Mouse (Mus musculus) heart, embryonic 14.5 days (tissue): ENCODE results near the gene Sart1. TPM values are rescaled to one million over a fixed set of nuclear protein-coding genes. Genes with fewer than 3 reads are reported as not detected.
A peak's percentile ranks its signal among the peaks of the same experiment; 100 is the strongest.

Experiments used
- ATAC-seq: fragments of 200-750 bp; cut with Nextera tagmentation; 2 replicates; pipeline ENCODE4 v1.8.0; 2017; ENCODE audit warnings: low read depth, moderate TSS enrichment; ENCODE audit not compliant: insufficient number of reproducible peaks, insufficient read depth, low FRiP score
- H3K27ac ChIP-seq, 2 experiments: fragments of 200-500 bp in 1 of 2; fragments of 300-500 bp in 1 of 2; sonication (generic) in 1 of 2; replicated peaks in 1 of 2; 2 replicates each; pipeline ENCODE4 v1.5.1; 2012 to 2014; ENCODE audit warnings: low read depth in 2 of 2, low read length in 2 of 2, control low read depth in 1 of 2, mild to moderate bottlenecking in 1 of 2, mixed read lengths in 1 of 2; ENCODE audit not compliant: control insufficient read depth in 1 of 2, insufficient read depth in 1 of 2
- H3K27me3 ChIP-seq: fragments of 300-500 bp; sonication (generic); 2 replicates; pipeline ENCODE4 v1.6.1; 2014; ENCODE audit warnings: mild to moderate bottlenecking, low read length, control low read depth; ENCODE audit not compliant: control insufficient read depth, insufficient read depth
- H3K36me3 ChIP-seq: fragments of 300-500 bp; sonication (generic); 2 replicates; pipeline ENCODE4 v1.6.1; 2014; ENCODE audit warnings: mild to moderate bottlenecking, control low read depth, low read length, mixed read lengths; ENCODE audit not compliant: control insufficient read depth, insufficient read depth
- H3K4me1 ChIP-seq, 2 experiments: fragments of 200-500 bp in 1 of 2; fragments of 300-500 bp in 1 of 2; sonication (generic) in 1 of 2; 2 replicates each; pipeline ENCODE4 v1.6.1; 2012 to 2014; ENCODE audit warnings: low read length in 2 of 2, control low read depth in 1 of 2, mixed read lengths in 1 of 2; ENCODE audit not compliant: control insufficient read depth in 2 of 2, insufficient read depth in 2 of 2
- H3K4me2 ChIP-seq: fragments of 300-500 bp; sonication (generic); 2 replicates; pipeline ENCODE4 v1.6.1; 2014; ENCODE audit warnings: mild to moderate bottlenecking, low read length
- H3K4me3 ChIP-seq, 2 experiments: fragments of 200-500 bp in 1 of 2; fragments of 300-500 bp in 1 of 2; sonication (generic) in 1 of 2; 2 replicates each; pipeline ENCODE4 v1.5.1; 2012 to 2014; ENCODE audit warnings: low read length in 2 of 2, mild to moderate bottlenecking in 2 of 2, control low read depth in 1 of 2, low read depth in 1 of 2, moderate library complexity in 1 of 2; ENCODE audit not compliant: control insufficient read depth in 1 of 2, insufficient read depth in 1 of 2
- H3K9ac ChIP-seq: fragments of 300-500 bp; sonication (generic); 2 replicates; pipeline ENCODE4 v1.6.1; 2014; ENCODE audit warnings: mild to moderate bottlenecking, low read length
- H3K9me3 ChIP-seq: fragments of 300-500 bp; sonication (generic); 2 replicates; pipeline ENCODE4 v1.6.1; 2016; ENCODE audit warnings: low read length, control low read depth; ENCODE audit not compliant: control insufficient read depth
- WGBS: fragments of 180-500 bp; shearing (Covaris S2); extraction: QIAGEN DNeasy Blood & Tissue Kit; methylation state at CpG from one replicate; pipeline ENCODE4 v1.1.7; 2014; 5-methylcytosine and 5-hydroxymethylcytosine counted together
- polyA plus RNA-seq: library from polyadenylated mRNA; unstranded; fragments of >200 nt; fragmentation: Nextera tagmentation; extraction: Ambion mirVana; gene quantifications from 2 replicates; pipeline ENCODE4 v1.2.1, GENCODE M21; 2014

The Sart1 gene
- 39.5 and 39.6 TPM in 2 replicates for polyA plus RNA-seq

DNA sequence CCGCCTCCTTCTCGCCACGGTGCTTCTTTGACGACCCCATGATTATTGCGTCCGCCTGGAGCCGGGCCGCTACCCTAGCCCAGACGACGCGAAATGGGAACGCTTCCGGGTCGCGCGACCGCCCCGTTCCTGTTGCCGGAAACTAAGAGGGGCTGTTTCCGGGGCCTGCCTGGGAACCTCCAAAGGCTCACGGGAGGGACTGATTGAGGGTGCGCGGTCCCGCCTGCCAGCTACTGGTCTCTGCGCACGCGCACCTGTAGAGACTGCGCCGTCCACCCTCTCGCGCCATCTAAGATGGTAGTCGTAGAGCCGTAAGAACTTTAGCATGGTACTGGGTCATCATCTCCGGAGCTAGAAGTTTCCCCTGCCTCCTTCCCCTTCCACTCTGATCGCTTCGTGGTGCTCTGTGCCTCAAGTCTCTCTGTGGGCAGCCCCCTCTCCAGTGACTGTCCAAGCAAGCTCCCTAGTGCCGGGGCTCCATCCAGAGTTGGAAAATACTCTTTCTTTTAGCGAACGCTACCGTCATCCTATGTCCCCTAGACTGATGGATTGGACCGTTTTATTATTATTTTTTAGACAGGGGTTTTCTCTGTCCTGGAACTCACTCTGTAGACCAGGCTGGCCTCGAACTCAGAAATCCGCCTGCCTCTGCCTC is at the start of gene Sart1:
TSS of gene Sart1 (minus strand) at position 116 of the 655 bp plus-strand sequence.
- peak; percentile 91 for ATAC-seq
- peaks cover 19 to 35% of the 10 kb centered on the region in 2 experiments for H3K4me1 ChIP-seq

DNA sequence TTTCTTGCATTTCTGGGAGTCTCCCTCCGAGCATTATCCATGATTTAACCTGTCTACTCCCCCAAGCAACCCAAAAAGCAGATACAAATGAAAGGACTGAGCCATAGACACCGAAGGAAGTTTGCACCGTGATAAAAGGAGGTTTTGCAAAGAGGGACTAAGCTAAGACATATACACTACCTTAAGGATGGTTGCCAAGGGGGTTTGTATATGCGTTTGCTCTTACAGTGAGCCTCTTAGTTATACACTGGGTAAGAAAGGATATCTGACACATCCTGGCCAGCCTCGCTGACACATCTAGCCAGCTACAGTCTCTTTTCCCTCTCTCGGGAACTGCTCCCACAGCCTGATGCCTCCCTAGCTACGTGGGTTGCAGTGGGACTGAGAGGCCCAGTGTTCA is 45.4 kb upstream of the Sart1 start:
- Histone ChIP-seq H3K36me3 (0 out of 2 replicates have a peak, but pooled peaks cover 2% of the 10 kb centered on the region), H3K4me2 (peak overlapping the region; percentile 86), H3K9me3 (no peaks in the 10 kb centered on the region), H3K4me1 (peaks cover 8 to 20% of the 10 kb centered on the region in 2 experiments), H3K27me3 (no peaks in the 10 kb centered on the region), H3K4me3 (peak overlapping the region in 1 of 2 experiments; percentile 39; a peak in 2 of 4 replicates), H3K27ac (peak overlapping the region; percentile 45 to 72; a peak in 3 of 4 replicates), H3K9ac (peak overlapping the region; percentile 67; the same call in 1 of the 2 replicates)
- ATAC-seq = no peak
- 49% methylated on average over 7 of the region's 7 CpGs for WGBS

More for the DNA sequence above, at the start of gene Sart1:
- Histone ChIP-seq H3K27me3 (no peaks in the 10 kb centered on the region), H3K4me3 (peak within 1 kb of the TSS; percentile 85 to 92), H3K9ac (peak within 1 kb of the TSS; percentile 89), H3K9me3 (no peaks in the 10 kb centered on the region), H3K27ac (peak within 1 kb of the TSS; percentile 81 to 84), H3K4me2 (peak within 1 kb of the TSS; percentile 84), H3K36me3 (peaks cover 22% of the 10 kb centered on the region)
- WGBS = 2% methylated on average over 43 of the region's 43 CpGs

DNA sequence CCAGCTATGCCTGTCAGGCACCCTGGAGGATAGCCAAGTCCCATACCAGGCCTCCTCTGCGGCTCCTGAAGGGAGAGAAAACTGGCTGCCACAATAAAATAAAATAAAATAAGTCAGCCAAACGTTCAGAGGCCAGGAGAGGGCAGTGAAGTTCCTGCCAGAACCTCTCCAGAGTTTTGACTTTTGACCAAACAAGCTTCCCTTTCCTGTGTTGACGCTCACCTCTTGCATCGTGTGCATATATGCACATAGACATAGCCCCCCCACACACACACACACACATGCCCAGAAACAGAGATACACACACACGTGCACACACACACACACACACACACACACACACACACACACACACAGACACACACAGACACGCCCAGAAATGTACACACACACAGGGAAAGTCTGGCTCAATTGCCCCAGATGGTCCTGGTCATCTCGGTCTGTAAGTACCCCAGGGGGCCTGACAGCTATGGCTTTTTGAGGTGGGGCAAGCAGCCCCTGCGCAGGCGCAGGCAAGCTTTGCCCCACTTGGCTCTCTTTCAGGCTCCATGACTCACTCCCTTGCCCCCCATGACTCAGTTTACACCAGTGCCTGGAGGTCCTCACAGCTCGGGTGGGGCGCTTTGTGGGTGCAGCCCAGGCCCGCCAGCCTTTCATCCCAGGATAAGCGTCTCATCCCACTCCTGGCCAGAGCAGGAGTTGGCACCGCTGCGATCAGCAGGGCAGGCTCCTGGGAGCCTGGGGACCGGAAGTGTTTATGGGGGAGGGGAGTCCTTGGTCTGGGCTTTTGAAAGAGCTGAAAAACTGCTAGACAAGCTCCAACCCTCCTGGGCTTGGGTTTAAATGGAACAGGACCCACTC is 44.7 kb upstream of the Sart1 start:
- Histone ChIP-seq H3K36me3 (0 out of 2 replicates have a peak, but pooled peaks cover 5% of the 10 kb centered on the region), H3K27ac (peak overlapping the region; percentile 45 to 72), H3K4me3 (peak overlapping the region; percentile 28 to 39), H3K9me3 (no peaks in the 10 kb centered on the region), H3K4me1 (peaks cover 8 to 20% of the 10 kb centered on the region in 2 experiments), H3K27me3 (no peaks in the 10 kb centered on the region), H3K9ac (peak overlapping the region; percentile 67), H3K4me2 (peak overlapping the region; percentile 86)
- 5% methylated on average over 16 of the region's 16 CpGs for WGBS
- peak; percentile 48 for ATAC-seq

DNA sequence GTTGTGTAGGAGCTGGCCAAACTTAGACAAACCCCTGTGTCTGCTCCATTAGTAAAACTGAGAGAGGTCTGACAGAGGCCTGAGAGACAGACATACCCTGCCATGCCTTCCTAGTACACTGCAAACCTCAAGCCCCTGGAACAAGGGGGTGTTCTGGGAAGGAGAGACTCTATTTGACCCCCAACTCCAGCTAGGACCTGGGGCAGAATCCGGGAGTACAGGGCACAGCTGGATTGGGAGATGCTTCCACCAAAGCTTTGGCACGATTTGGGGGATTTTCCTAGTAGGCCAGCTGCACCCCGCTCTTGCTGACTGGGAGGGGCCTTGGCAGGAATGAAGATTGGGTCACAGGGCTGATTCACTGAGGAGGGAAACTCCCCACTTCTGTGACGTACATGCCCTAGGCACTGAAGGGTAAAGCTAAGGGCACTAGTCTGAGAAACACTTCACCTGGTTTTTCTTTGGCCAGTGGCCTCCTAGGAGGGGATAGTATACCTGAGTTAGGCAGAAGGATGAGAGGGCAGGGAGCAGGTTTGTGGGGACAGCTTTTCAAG is 43.5 kb upstream of the Sart1 start:
- no peak for ATAC-seq
- H3K4me2 ChIP-seq = no peak overlapping the region
- H3K9ac ChIP-seq = no peak overlapping the region
- H3K4me1 ChIP-seq = peaks cover 8 to 20% of the 10 kb centered on the region in 2 experiments
- H3K9me3 ChIP-seq = no peaks in the 10 kb centered on the region
- no peak overlapping the region for H3K27ac ChIP-seq
- WGBS = 73% methylated on average over 4 of the region's 4 CpGs
- no peak overlapping the region for H3K4me3 ChIP-seq
- H3K36me3 ChIP-seq = peaks cover 14% of the 10 kb centered on the region
- H3K27me3 ChIP-seq = no peaks in the 10 kb centered on the region

DNA sequence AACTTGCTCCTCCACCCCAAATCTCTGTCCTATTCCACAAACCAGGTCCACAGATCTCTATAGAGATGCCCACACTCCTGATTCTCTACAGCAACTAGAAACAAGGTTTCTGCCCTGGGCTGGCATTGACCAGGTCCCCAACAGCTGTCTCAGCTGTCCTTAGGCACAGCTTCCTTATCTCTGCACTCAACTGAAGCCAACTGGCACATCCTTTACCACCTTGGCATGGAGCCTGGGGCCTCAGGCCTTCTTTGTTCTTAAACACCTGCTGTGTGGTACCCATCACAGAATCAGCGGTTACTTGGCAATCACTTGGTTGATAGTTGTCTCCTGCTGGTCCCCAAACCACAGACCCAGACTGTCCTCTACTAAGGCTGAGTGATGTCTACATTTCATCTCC is 41.9 kb upstream of the Sart1 start:
- no peak overlapping the region for H3K4me3 ChIP-seq
- H3K27me3 ChIP-seq = no peaks in the 10 kb centered on the region
- no peak overlapping the region for H3K4me2 ChIP-seq
- no peak overlapping the region for H3K9ac ChIP-seq
- peaks cover 16 to 30% of the 10 kb centered on the region in 2 experiments for H3K4me1 ChIP-seq
- H3K36me3 ChIP-seq = peaks cover 25% of the 10 kb centered on the region
- H3K27ac ChIP-seq = no peak overlapping the region
- 92% methylated on average over 1 of the region's 1 CpGs for WGBS
- no peak for ATAC-seq
- no peaks in the 10 kb centered on the region for H3K9me3 ChIP-seq

DNA sequence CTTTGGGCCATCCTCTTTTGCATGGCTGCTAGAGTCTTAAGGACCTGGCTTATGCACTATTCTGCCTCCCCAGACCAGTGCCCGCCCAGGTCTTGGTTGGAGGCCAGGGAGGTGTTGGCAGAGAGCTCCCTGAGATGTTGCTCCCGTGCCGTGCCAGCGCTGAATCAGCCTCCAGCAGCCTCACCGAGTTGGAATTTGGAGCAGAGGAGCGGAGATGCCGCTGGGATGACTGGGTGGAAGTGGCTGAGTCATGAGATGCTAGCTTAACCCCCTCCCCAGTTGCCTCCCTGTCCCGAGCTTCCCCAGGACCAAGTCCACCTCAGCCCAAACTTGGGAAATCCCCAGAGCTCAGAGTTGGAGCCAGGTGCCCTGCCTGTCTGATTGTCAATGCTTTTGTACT is 41.3 kb upstream of the Sart1 start:
- Histone ChIP-seq H3K36me3 (peaks cover 25% of the 10 kb centered on the region), H3K9ac (no peak overlapping the region), H3K27ac (no peak overlapping the region), H3K4me1 (peaks cover 16 to 30% of the 10 kb centered on the region in 2 experiments), H3K4me2 (no peak overlapping the region), H3K27me3 (no peaks in the 10 kb centered on the region), H3K9me3 (no peaks in the 10 kb centered on the region), H3K4me3 (no peak overlapping the region)
- 51% methylated on average over 8 of the region's 8 CpGs for WGBS
- ATAC-seq = no peak

DNA sequence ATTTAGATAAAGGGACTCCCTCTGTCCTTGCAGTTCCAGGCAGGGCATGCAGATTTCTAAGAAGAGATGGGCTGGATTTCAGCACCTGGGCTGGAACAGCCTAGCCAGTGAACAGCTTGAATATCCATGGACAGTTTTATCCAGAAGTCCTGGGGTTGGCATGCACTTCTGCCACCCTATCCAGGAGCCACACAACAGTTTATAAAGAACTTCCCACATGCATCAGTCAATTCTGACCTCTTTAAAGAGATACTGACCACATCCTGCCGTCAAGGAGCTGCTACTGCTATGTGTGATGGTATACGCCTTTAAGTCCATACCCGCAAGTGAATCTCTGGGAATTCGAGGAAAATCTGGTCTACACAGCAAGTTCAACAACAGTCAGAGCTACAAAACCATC is 40.7 kb upstream of the Sart1 start:
- H3K4me3 ChIP-seq = no peak overlapping the region
- H3K4me1 ChIP-seq = peaks cover 16 to 28% of the 10 kb centered on the region in 2 experiments
- peaks cover 25% of the 10 kb centered on the region for H3K36me3 ChIP-seq
- H3K9me3 ChIP-seq = no peaks in the 10 kb centered on the region
- no peaks in the 10 kb centered on the region for H3K27me3 ChIP-seq
- no peak overlapping the region for H3K9ac ChIP-seq
- ATAC-seq = no peak
- H3K27ac ChIP-seq = no peak overlapping the region
- WGBS = 76% methylated on average over 4 of the region's 4 CpGs
- H3K4me2 ChIP-seq = no peak overlapping the region
